Mouse (Mus musculus) liver, embryonic 16.5 days (tissue): ENCODE measurements around the gene Clec14a. TPM values are rescaled to one million over a fixed set of nuclear protein-coding genes. Genes with fewer than 3 reads are reported as not detected.

ENCODE experiments used
- ATAC-seq: fragments of 200-750 bp; cut with Nextera tagmentation; 2 replicates; pipeline ENCODE4 v1.8.0; 2017; ENCODE audit warnings: low read depth, mild to moderate bottlenecking, moderate number of reproducible peaks, moderate library complexity
- H3K27ac ChIP-seq: fragments of 300-500 bp; sonication (generic); 2 replicates; pipeline ENCODE4 v1.5.1; 2014; ENCODE audit warnings: mild to moderate bottlenecking, low read length
- H3K27me3 ChIP-seq: fragments of 300-500 bp; sonication (generic); 2 replicates; pipeline ENCODE4 v1.6.1; 2014; ENCODE audit warnings: low read depth, low read length, mixed read lengths; ENCODE audit not compliant: control insufficient read depth, insufficient read depth
- H3K36me3 ChIP-seq: fragments of 300-500 bp; sonication (generic); 2 replicates; pipeline ENCODE4 v1.6.1; 2014; ENCODE audit warnings: mild to moderate bottlenecking; ENCODE audit not compliant: control insufficient read depth, insufficient read depth
- H3K4me1 ChIP-seq: fragments of 300-500 bp; sonication (generic); 2 replicates; pipeline ENCODE4 v1.6.1; 2014; ENCODE audit warnings: low read depth, low read length, mixed read lengths; ENCODE audit not compliant: control insufficient read depth
- H3K4me2 ChIP-seq: fragments of 300-500 bp; sonication (generic); 2 replicates; pipeline ENCODE4 v1.6.1; 2014; ENCODE audit warnings: low read depth, low read length, mixed read lengths
- H3K4me3 ChIP-seq: fragments of 300-500 bp; sonication (generic); 2 replicates; pipeline ENCODE4 v1.5.1; 2014; ENCODE audit warnings: low read depth, mild to moderate bottlenecking, low read length
- H3K9ac ChIP-seq: fragments of 300-500 bp; sonication (generic); 2 replicates; pipeline ENCODE4 v1.6.1; 2014; ENCODE audit warnings: low read depth, low read length
- H3K9me3 ChIP-seq: fragments of 300-500 bp; sonication (generic); replicated peaks from 2 replicates; pipeline ENCODE4 v1.6.1; 2016; ENCODE audit warnings: low read length; ENCODE audit not compliant: control insufficient read depth
- WGBS: fragments of 180-500 bp; shearing (Covaris S2); extraction: QIAGEN DNeasy Blood & Tissue Kit; methylation state at CpG from one replicate; pipeline ENCODE4 v1.1.7; 2014; ENCODE audit not compliant: insufficient replicate concordance; 5-methylcytosine and 5-hydroxymethylcytosine counted together
- polyA plus RNA-seq: library from polyadenylated mRNA; unstranded; fragments of >200 nt; fragmentation: Nextera tagmentation; extraction: Ambion mirVana; gene quantifications from 2 replicates; pipeline ENCODE4 v1.2.1, GENCODE M21; 2015

Gene Clec14a
- polyA plus RNA-seq, 1 experiment from 2014 or later, result 6.6 TPM

DNA sequence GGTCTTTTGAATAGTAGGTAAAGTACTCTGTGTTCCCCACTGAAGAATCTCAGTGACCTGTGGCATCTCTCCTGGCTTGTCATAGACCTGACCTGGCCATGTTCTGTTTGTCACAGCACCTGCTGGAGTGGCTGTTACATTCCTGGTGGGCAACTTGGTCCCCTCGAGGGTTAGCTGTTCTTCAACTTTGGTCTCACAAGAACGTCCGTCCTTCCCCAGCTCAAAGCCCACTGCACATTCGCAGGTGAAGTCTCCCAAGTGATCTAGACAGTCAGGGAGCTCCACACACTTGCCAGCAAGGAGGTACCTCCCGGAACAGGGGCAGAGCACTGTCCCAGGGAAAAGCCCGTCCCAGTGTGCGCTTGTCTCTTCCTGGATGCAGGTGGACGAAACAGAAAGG is 1.3 kb downstream of the Clec14a start:
- no peak for ATAC-seq
- Histone ChIP-seq H3K27me3 (no peaks in the 10 kb centered on the region), H3K27ac (no peak overlapping the region), H3K4me3 (peak overlapping the region; percentile 24), H3K4me2 (peak overlapping the region; percentile 37; the same call in 1 of the 2 replicates), H3K36me3 (no peaks in the 10 kb centered on the region), H3K4me1 (no peaks in the 10 kb centered on the region), H3K9ac (no peak overlapping the region), H3K9me3 (no peaks in the 10 kb centered on the region)
- WGBS, result 11% methylated on average over 8 of the region's 8 CpGs

DNA sequence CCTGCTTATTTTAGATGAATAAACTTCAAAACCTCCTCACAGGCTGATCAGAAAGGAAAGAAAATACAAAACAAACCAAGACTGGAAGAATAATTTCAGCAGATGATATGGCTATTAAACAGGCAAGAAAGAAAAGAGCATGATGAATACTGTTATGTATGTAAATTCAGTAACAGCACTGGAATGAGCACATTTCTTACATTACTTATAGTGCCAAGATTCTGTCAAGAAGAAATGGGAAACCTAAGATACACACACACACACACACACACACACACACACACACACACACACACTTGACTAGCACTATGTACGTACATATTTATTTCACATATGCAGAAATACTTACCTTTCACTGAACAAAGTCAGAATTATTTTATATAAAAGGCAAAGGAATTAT is 17.2 kb downstream of the Clec14a start:
- H3K27ac ChIP-seq, result no peak overlapping the region
- no peak overlapping the region for H3K9ac ChIP-seq
- no peak overlapping the region for H3K4me3 ChIP-seq
- 50% methylated on average over 1 of the region's 1 CpGs for WGBS
- H3K36me3 ChIP-seq, result no peaks in the 10 kb centered on the region
- no peak for ATAC-seq
- no peaks in the 10 kb centered on the region for H3K27me3 ChIP-seq
- no peaks in the 10 kb centered on the region for H3K4me1 ChIP-seq
- no peaks in the 10 kb centered on the region for H3K9me3 ChIP-seq
- no peak overlapping the region for H3K4me2 ChIP-seq

GRCm38 (mm10) chr12:58232489-58232888 is 36.6 kb downstream of the Clec14a start:
- Histone ChIP-seq H3K36me3 (no peaks in the 10 kb centered on the region), H3K4me2 (no peak overlapping the region), H3K4me1 (no peaks in the 10 kb centered on the region), H3K9ac (no peak overlapping the region), H3K27me3 (no peaks in the 10 kb centered on the region), H3K9me3 (no peaks in the 10 kb centered on the region), H3K4me3 (no peak overlapping the region), H3K27ac (no peak overlapping the region)
- ATAC-seq, result no peak
- WGBS, result 41% methylated on average over 2 of the region's 2 CpGs

DNA sequence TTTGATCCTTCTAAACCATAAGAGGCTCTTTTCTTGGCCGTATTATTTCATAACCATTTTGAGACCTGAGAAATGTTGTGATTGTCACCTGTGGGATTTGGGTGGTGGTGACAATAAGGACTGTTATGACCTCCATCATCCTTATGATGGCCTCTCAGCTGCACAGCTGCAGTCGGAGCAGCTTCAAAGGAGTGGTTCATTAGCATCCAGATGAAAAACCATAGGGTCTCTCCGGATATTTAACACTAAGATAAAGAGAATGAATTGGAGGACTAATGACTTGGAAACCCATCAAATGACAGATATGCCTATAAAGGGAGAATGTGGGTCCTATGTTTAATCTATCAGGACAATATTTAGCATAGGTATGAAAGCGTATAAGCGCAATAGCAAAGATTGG is 43.4 kb downstream of the Clec14a start:
- Histone ChIP-seq H3K4me1 (no peaks in the 10 kb centered on the region), H3K4me3 (no peak overlapping the region), H3K9me3 (no peaks in the 10 kb centered on the region), H3K36me3 (no peaks in the 10 kb centered on the region), H3K27me3 (no peaks in the 10 kb centered on the region), H3K4me2 (no peak overlapping the region), H3K27ac (no peak overlapping the region), H3K9ac (no peak overlapping the region)
- no peak for ATAC-seq
- whole genome bisulfite sequencing, result 71% methylated on average over 5 of the region's 5 CpGs

- Histone ChIP-seq H3K27ac (no peak overlapping the region), H3K36me3 (no peaks in the 10 kb centered on the region)
Observed at GRCm38 (mm10) chr12:58219078-58219477, 50.0 kb downstream of the Clec14a start.

GRCm38 (mm10) chr12:58216218-58216617 is 52.9 kb downstream of the Clec14a start:
- Histone ChIP-seq H3K9me3 (no peaks in the 10 kb centered on the region), H3K9ac (no peak overlapping the region), H3K4me1 (no peaks in the 10 kb centered on the region), H3K4me3 (no peak overlapping the region), H3K36me3 (no peaks in the 10 kb centered on the region), H3K27ac (no peak overlapping the region), H3K27me3 (peaks cover 28% of the 10 kb centered on the region), H3K4me2 (no peak overlapping the region)
- WGBS, result 26% methylated on average over 2 of the region's 2 CpGs
- no peak for ATAC-seq

More at GRCm38 (mm10) chr12:58219078-58219477, 50.0 kb downstream of the Clec14a start:
- Histone ChIP-seq H3K4me1 (no peaks in the 10 kb centered on the region), H3K9me3 (no peaks in the 10 kb centered on the region), H3K4me2 (no peak overlapping the region), H3K27me3 (no peaks in the 10 kb centered on the region; the same call in 1 of the 2 replicates), H3K4me3 (no peak overlapping the region), H3K9ac (no peak overlapping the region)
- 49% methylated on average over 3 of the region's 3 CpGs for WGBS
- ATAC-seq, result no peak

Other genes starting within 250 kb of the Clec14a start
- not detected in 2 replicates for gene Sstr1, start 57.5 kb downstream of the Clec14a start, polyA plus RNA-seq